Mouse (Mus musculus): ENCODE data around the gene Cracr2b. TPM values are rescaled to one million over a fixed set of nuclear protein-coding genes. Genes with fewer than 3 reads are reported as not detected.

Cracr2b gene
- total and polyA plus RNA-seq, 3 experiments: 0.73 to 6.9 TPM; not detected in 1

GRCm38 (mm10) chr7:141493729-141494128, 32.8 kb downstream of the Cracr2b start:
- H3K27ac ChIP-seq (ENCODE audit: control insufficient read depth, low read depth, low read length): no peak overlapping the region
- H3K79me2 ChIP-seq (ENCODE audit: control insufficient read depth, insufficient read depth, low read length, poor library complexity): no peaks in the 10 kb centered on the region
- no peak for DNase-seq (ENCODE audit: low read depth, low spot score)
- H3K9me3 ChIP-seq (replicated peaks; ENCODE audit: insufficient read depth, low read length): no peaks in the 10 kb centered on the region
- H3K4me3 ChIP-seq (ENCODE audit: control insufficient read depth in 1 of 2, insufficient read depth in 1 of 2, low read depth in 2 of 2, low read length in 2 of 2): no peak overlapping the region
- no peaks in the 10 kb centered on the region; a peak in 1 of 4 replicates for H3K36me3 ChIP-seq (ENCODE audit: control insufficient read depth in 1 of 2, insufficient read depth in 2 of 2, low read length in 2 of 2)
- TF ChIP-seq EP300 (IDR thresholded peaks at IDR 0.05; ENCODE audit: low read depth in 1 of 2, low read length in 2 of 2) (no peak), RCOR1 (IDR thresholded peaks at IDR 0.05; ENCODE audit: low read depth, low read length) (no peak), GABPA (IDR thresholded peaks at IDR 0.05; ENCODE audit: low read depth, low read length) (no peak)
- H3K9ac ChIP-seq (ENCODE audit: control insufficient read depth, low read depth, low read length, poor library complexity, severe bottlenecking): no peak overlapping the region
- H3K4me1 ChIP-seq (ENCODE audit: control insufficient read depth in 1 of 2, insufficient read depth in 2 of 2, low read length in 2 of 2): no peaks in the 10 kb centered on the region
- H3K27me3 ChIP-seq (ENCODE audit: control insufficient read depth in 1 of 2, insufficient read depth in 2 of 2, low read length in 2 of 2): no peaks in the 10 kb centered on the region

- TF ChIP-seq TBP (IDR thresholded peaks at IDR 0.05; ENCODE audit: low read depth, low read length): no peak
- Histone ChIP-seq H3K27ac (ENCODE audit: control insufficient read depth, low read depth, low read length) (no peak overlapping the region), H3K27me3 (ENCODE audit: control insufficient read depth in 1 of 2, insufficient read depth in 2 of 2, low read length in 2 of 2) (no peaks in the 10 kb centered on the region), H3K36me3 (ENCODE audit: control insufficient read depth in 1 of 2, insufficient read depth in 2 of 2, low read length in 2 of 2) (no peaks in the 10 kb centered on the region; a peak in 1 of 4 replicates), H3K79me2 (ENCODE audit: control insufficient read depth, insufficient read depth, low read length, poor library complexity) (no peaks in the 10 kb centered on the region), H3K9me3 (replicated peaks; ENCODE audit: insufficient read depth, low read length) (no peaks in the 10 kb centered on the region), H3K4me1 (ENCODE audit: control insufficient read depth in 1 of 2, insufficient read depth in 2 of 2, low read length in 2 of 2) (no peaks in the 10 kb centered on the region), H3K4me3 (ENCODE audit: control insufficient read depth in 1 of 2, insufficient read depth in 1 of 2, low read depth in 2 of 2, low read length in 2 of 2) (no peak overlapping the region), H3K9ac (ENCODE audit: control insufficient read depth, low read depth, low read length, poor library complexity, severe bottlenecking) (no peak overlapping the region)
- no peak for DNase-seq (ENCODE audit: low read depth, low spot score)
Observed at GRCm38 (mm10) chr7:141495379-141495778, 34.5 kb downstream of the Cracr2b start.

GRCm38 (mm10) chr7:141495940-141496339, 35.0 kb downstream of the Cracr2b start:
- TF ChIP-seq POLR2A (IDR thresholded peaks at IDR 0.05; ENCODE audit: control insufficient read depth in 1 of 2, insufficient read depth in 1 of 2, low read depth in 1 of 2, low read length in 2 of 2, poor library complexity in 1 of 2) (no peak), ZNF384 (IDR thresholded peaks at IDR 0.05; ENCODE audit: low read depth, low read length) (no peak), BHLHE40 (IDR thresholded peaks at IDR 0.05; ENCODE audit: borderline replicate concordance, low read depth, low read length) (no peak), POLR2AphosphoS5 (IDR thresholded peaks at IDR 0.05; ENCODE audit: borderline replicate concordance, low read depth, low read length) (no peak), RCOR1 (IDR thresholded peaks at IDR 0.05; ENCODE audit: low read depth, low read length) (no peak), ZC3H11A (IDR thresholded peaks at IDR 0.05; ENCODE audit: low read depth, low read length) (no peak), POLR2AphosphoS2 (IDR thresholded peaks at IDR 0.05; ENCODE audit: low read length) (no peak), USF1 (IDR thresholded peaks at IDR 0.05; ENCODE audit: low read depth, low read length) (no peak), E2F4 (IDR thresholded peaks at IDR 0.05; ENCODE audit: borderline replicate concordance, low read depth, low read length) (no peak), RAD21 (IDR thresholded peaks at IDR 0.05; ENCODE audit: low read depth, low read length) (no peak), SMC3 (IDR thresholded peaks at IDR 0.05; ENCODE audit: low read depth, low read length) (no peak), ZKSCAN1 (IDR thresholded peaks at IDR 0.05; ENCODE audit: low read depth, low read length) (no peak), ZMIZ1 (IDR thresholded peaks at IDR 0.05; ENCODE audit: low read depth, low read length) (no peak), UBTF (IDR thresholded peaks at IDR 0.05; ENCODE audit: borderline replicate concordance, insufficient read depth, low read depth, low read length) (no peak), MAX (IDR thresholded peaks at IDR 0.05; ENCODE audit: low read length) (no peak), USF2 (IDR thresholded peaks at IDR 0.05; ENCODE audit: borderline replicate concordance in 1 of 2, insufficient read depth in 1 of 2, low read depth in 1 of 2, low read length in 2 of 2) (no peak), TAL1 (IDR thresholded peaks at IDR 0.05; ENCODE audit: low read length) (no peak), NELFE (IDR thresholded peaks at IDR 0.05; ENCODE audit: low read depth, low read length) (no peak)
- Histone ChIP-seq H3K9ac (ENCODE audit: control insufficient read depth, low read depth, low read length, poor library complexity, severe bottlenecking) (no peak overlapping the region), H3K36me3 (ENCODE audit: control insufficient read depth in 1 of 2, insufficient read depth in 2 of 2, low read length in 2 of 2) (no peaks in the 10 kb centered on the region; a peak in 1 of 4 replicates), H3K27ac (ENCODE audit: control insufficient read depth, low read depth, low read length) (no peak overlapping the region), H3K27me3 (ENCODE audit: control insufficient read depth in 1 of 2, insufficient read depth in 2 of 2, low read length in 2 of 2) (no peaks in the 10 kb centered on the region), H3K79me2 (ENCODE audit: control insufficient read depth, insufficient read depth, low read length, poor library complexity) (no peaks in the 10 kb centered on the region), H3K4me1 (ENCODE audit: control insufficient read depth in 1 of 2, insufficient read depth in 2 of 2, low read length in 2 of 2) (no peaks in the 10 kb centered on the region), H3K9me3 (replicated peaks; ENCODE audit: insufficient read depth, low read length) (no peaks in the 10 kb centered on the region), H3K4me3 (ENCODE audit: control insufficient read depth in 1 of 2, insufficient read depth in 1 of 2, low read depth in 2 of 2, low read length in 2 of 2) (no peak overlapping the region)
- DNase-seq (ENCODE audit: low read depth, low spot score): no peak
